Mouse (Mus musculus) adrenal gland, postnatal 0 days (tissue): ENCODE measurements around the gene Olfr449. TPM values are rescaled to one million over a fixed set of nuclear protein-coding genes. Genes with fewer than 3 reads are reported as not detected.

ENCODE experiments used
- polyA plus RNA-seq: library from polyadenylated mRNA; unstranded; fragments of >200 nt; fragmentation: Nextera tagmentation; extraction: Ambion mirVana; gene quantifications from 2 replicates; pipeline ENCODE4 v1.2.1, GENCODE M21; 2015

Gene Olfr449
- not detected in 2 replicates for polyA plus RNA-seq

GRCm38 (mm10) chr6:42834084-42834483, at the start of gene Olfr449:
TSS of gene Olfr449 (plus strand) at chr6:42834384.

GRCm38 (mm10) chr6:42784793-42785192, 49.4 kb upstream of the Olfr449 start, which contains the start of gene Olfr452:
TSS of gene Olfr452 (plus strand) at chr6:42785093.

DNA sequence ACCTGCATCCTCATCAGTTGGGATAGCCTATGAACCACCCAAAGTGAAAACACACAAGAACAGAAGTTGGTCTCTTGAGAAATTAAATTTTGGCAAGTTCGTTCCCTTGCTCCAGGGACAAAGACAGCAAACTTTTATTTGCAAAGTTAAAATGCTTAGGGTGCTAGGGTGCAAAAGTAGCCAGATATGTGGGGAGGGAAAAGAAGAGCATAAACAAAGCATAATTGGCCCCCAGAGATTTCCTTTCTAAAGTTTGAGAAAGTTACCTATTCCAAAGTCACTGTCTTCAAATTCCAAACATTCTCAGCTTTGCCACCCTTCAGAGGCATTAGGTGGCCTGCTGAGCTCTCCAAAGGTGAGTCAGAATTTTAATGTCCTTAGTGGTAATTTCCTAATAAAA, 22.5 kb upstream of the Olfr449 start, which contains the start of gene Olfr450:
TSS of gene Olfr450 (plus strand) at position 301 of the 400 bp plus-strand sequence.

Other genes starting within 250 kb of the Olfr449 start
- 0.07 TPM in 1 of 2 replicates, not detected in the other for gene Tcaf3, start 236.7 kb upstream of the Olfr449 start, polyA plus RNA-seq
- 2.0 and 2.4 TPM in 2 replicates for gene Tcaf2, start 189.1 kb upstream of the Olfr449 start, polyA plus RNA-seq
- gene Tcaf1, start 124.3 kb upstream of the Olfr449 start, polyA plus RNA-seq, result 59.8 and 62.1 TPM in 2 replicates
- not detected in 2 replicates for gene Olfr453, start 95.0 kb upstream of the Olfr449 start, polyA plus RNA-seq
- gene Olfr38, start 78.0 kb upstream of the Olfr449 start, polyA plus RNA-seq, result not detected in 2 replicates
- not detected in 2 replicates for gene Olfr452, start 49.3 kb upstream of the Olfr449 start, polyA plus RNA-seq
- gene Olfr450, start 22.4 kb upstream of the Olfr449 start, polyA plus RNA-seq, result not detected in 2 replicates
- gene Olfr448, start 56.1 kb downstream of the Olfr449 start, polyA plus RNA-seq, result not detected in 2 replicates
- not detected in 2 replicates for gene Olfr447, start 74.5 kb downstream of the Olfr449 start, polyA plus RNA-seq
- not detected in 2 replicates for gene Olfr446, start 87.0 kb downstream of the Olfr449 start, polyA plus RNA-seq
- not detected in 2 replicates for gene Olfr444, start 114.7 kb downstream of the Olfr449 start, polyA plus RNA-seq